Mouse (Mus musculus): ENCODE data around the gene Tnfaip2. TPM values are rescaled to one million over a fixed set of nuclear protein-coding genes. Genes with fewer than 3 reads are reported as not detected.

Tnfaip2 gene
- polyA plus RNA-seq, 1 experiment from 2014 or later = 4.6 TPM

DNA sequence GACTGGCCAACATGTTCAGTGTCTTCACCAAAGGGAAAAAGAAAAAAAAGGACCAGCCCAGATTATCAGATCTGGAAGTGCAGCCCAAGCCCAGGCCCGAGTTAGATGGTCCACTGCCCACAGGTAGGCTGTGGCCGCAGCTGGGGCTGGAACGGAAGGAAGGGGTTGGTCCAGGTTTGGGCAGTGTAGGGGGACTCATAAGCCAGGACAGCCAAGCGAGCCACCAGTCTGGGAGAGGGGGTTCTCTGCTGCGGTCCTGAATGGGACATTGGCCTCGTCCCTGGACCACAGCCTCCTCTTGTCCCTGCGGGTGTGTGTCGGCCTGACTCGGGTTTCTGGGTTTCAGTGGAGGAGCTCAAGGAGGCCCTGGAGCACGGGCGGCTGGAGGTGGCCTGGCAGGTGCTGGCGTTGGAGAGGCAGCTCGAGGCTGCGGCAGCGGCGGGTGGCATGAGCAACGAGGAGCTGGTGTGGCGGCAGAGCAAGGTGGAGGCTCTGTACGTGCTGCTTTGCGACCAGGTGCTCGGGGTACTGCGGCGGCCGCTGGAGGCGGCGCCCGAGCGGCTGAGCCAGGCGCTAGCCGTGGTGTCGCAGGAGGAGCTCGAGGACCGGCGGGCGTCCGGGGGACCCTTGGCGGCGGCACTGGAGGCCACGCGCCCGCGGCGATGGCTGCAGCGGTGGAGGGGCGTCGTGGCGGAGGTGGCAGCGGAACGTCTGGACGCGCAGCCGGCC lies 3.1 kb downstream of the Tnfaip2 start:
- peaks cover 82% of the 10 kb centered on the region for H3K27me3 ChIP-seq (ENCODE audit: control insufficient read depth, insufficient read depth, low read length)
- H3K9me3 ChIP-seq (replicated peaks; ENCODE audit: control insufficient read depth, low read length) = no peaks in the 10 kb centered on the region
- peak overlapping the region; percentile 43 for H3K4me2 ChIP-seq (ENCODE audit: low read depth, low read length)
- no peak for DNase-seq (ENCODE audit: low spot score)
- no peaks in the 10 kb centered on the region for H3K36me3 ChIP-seq (replicated peaks; ENCODE audit: control insufficient read depth, insufficient read depth, low read depth, low read length)
- H3K9ac ChIP-seq (replicated peaks; ENCODE audit: low read length) = peak overlapping the region; percentile 22
- peak overlapping the region; percentile 18 for H3K4me3 ChIP-seq (ENCODE audit: low read depth, low read length)
- no peak overlapping the region for H3K27ac ChIP-seq (replicated peaks; ENCODE audit: low read depth, low read length)
- H3K4me1 ChIP-seq (ENCODE audit: control insufficient read depth, insufficient read depth, low read length) = peaks cover 20% of the 10 kb centered on the region
- ATAC-seq (replicated peaks; ENCODE audit: insufficient number of reproducible peaks, low FRiP score, low TSS enrichment, low read depth) = no peak
- 3% methylated on average over 52 of the region's 52 CpGs for WGBS

DNA sequence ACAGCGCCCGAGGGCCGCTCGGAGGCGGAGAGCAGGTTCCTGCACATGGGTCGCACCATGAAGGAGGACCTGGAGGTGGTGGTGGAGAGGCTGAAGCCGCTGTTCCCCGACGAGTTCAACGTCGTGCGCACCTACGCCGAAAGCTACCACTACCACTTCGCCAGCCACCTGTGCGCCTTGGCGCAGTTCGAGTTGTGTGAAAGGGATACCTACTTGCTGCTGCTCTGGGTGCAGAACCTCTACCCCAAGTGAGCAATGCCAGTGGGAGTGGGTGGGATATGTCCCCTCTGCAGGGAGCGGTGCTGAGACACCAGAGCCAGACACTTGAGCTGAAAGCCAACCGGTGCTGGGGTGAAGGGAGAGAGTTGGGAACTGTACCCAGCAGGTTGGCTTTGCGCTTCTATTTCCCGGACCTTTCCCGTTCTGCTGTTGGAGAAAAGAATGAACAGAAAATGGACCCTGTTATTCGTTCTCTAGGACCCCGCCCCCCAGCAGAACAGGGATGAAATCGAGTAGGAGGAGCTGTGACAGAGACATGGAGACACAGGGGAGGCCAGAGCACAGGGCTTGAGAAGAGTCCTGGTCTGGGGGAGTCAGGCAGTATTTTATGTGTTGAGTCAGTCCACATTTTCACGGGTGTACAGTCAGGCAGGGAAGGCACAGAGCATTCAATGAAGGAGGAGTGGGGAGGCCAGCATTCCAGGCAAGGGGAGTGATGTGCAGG lies 3.8 kb downstream of the Tnfaip2 start:
- H3K4me2 ChIP-seq (ENCODE audit: low read depth, low read length) = peak overlapping the region; percentile 43
- peak overlapping the region; percentile 18 for H3K4me3 ChIP-seq (ENCODE audit: low read depth, low read length)
- peaks cover 21% of the 10 kb centered on the region for H3K4me1 ChIP-seq (ENCODE audit: control insufficient read depth, insufficient read depth, low read length)
- no peaks in the 10 kb centered on the region for H3K36me3 ChIP-seq (replicated peaks; ENCODE audit: control insufficient read depth, insufficient read depth, low read depth, low read length)
- H3K27ac ChIP-seq (replicated peaks; ENCODE audit: low read depth, low read length) = no peak overlapping the region
- WGBS = 4% methylated on average over 27 of the region's 27 CpGs
- DNase-seq (ENCODE audit: low spot score) (no peak), ATAC-seq (replicated peaks; ENCODE audit: insufficient number of reproducible peaks, low FRiP score, low TSS enrichment, low read depth) (no peak)
- peak overlapping the region; percentile 22; the same call in 1 of the 2 replicates for H3K9ac ChIP-seq (replicated peaks; ENCODE audit: low read length)
- H3K9me3 ChIP-seq (replicated peaks; ENCODE audit: control insufficient read depth, low read length) = no peaks in the 10 kb centered on the region
- H3K27me3 ChIP-seq (ENCODE audit: control insufficient read depth, insufficient read depth, low read length) = peaks cover 82% of the 10 kb centered on the region

DNA sequence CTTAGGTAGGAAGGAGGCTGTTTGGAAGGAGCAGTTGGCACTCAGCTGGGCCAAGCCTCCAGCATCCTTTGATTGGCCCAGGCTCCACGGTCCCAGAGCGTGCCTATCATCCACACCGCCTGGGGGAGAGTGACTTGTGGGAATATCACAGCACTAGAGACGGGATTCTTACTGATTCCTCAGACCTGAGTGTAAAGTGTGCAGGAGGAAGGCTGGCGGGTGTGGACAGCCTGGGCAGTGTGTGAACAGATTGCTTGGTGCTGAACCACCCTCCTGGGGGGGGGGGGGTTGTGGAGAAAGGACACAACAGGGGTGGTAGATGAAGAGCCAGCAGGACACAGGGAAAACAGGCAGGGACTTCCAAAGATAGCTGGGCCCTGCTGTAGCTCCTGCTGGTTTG lies 4.5 kb downstream of the Tnfaip2 start:
- no peak for ATAC-seq (replicated peaks; ENCODE audit: insufficient number of reproducible peaks, low FRiP score, low TSS enrichment, low read depth)
- Histone ChIP-seq H3K27me3 (ENCODE audit: control insufficient read depth, insufficient read depth, low read length) (peaks cover 80% of the 10 kb centered on the region), H3K9ac (replicated peaks; ENCODE audit: low read length) (no peak overlapping the region), H3K36me3 (replicated peaks; ENCODE audit: control insufficient read depth, insufficient read depth, low read depth, low read length) (no peaks in the 10 kb centered on the region), H3K4me1 (ENCODE audit: control insufficient read depth, insufficient read depth, low read length) (peaks cover 21% of the 10 kb centered on the region), H3K4me3 (ENCODE audit: low read depth, low read length) (no peak overlapping the region), H3K9me3 (replicated peaks; ENCODE audit: control insufficient read depth, low read length) (no peaks in the 10 kb centered on the region), H3K4me2 (ENCODE audit: low read depth, low read length) (no peak overlapping the region), H3K27ac (replicated peaks; ENCODE audit: low read depth, low read length) (no peak overlapping the region)
- no peak for DNase-seq (ENCODE audit: low spot score)
- WGBS = 18% methylated on average over 5 of the region's 5 CpGs

DNA sequence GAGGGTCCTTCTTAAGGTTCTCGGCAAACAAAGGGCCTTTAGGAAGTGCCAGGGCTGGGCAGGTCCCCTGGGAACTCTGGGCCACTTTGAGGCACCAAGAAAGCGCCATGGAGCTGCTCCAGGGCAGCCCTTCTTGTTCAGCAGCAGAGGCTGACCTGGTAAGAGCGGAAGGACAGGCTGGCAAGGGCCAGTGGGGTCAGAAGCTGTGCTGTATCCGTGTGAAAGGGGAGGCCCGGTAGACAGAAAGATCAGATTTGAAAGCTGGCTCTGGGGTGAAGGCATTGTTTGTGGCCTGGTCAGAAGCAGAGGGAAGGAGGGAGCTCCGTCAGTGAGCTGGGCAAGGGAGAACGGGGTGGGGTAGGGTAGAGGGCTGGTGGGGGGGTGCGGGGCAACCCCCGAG lies 5.1 kb downstream of the Tnfaip2 start:
- no peaks in the 10 kb centered on the region for H3K9me3 ChIP-seq (replicated peaks; ENCODE audit: control insufficient read depth, low read length)
- H3K4me3 ChIP-seq (ENCODE audit: low read depth, low read length) = no peak overlapping the region
- no peaks in the 10 kb centered on the region for H3K36me3 ChIP-seq (replicated peaks; ENCODE audit: control insufficient read depth, insufficient read depth, low read depth, low read length)
- H3K4me2 ChIP-seq (ENCODE audit: low read depth, low read length) = no peak overlapping the region
- 15% methylated on average over 9 of the region's 9 CpGs for WGBS
- DNase-seq (ENCODE audit: low spot score) (no peak), ATAC-seq (replicated peaks; ENCODE audit: insufficient number of reproducible peaks, low FRiP score, low TSS enrichment, low read depth) (no peak)
- peaks cover 74% of the 10 kb centered on the region for H3K27me3 ChIP-seq (ENCODE audit: control insufficient read depth, insufficient read depth, low read length)
- H3K27ac ChIP-seq (replicated peaks; ENCODE audit: low read depth, low read length) = no peak overlapping the region
- H3K4me1 ChIP-seq (ENCODE audit: control insufficient read depth, insufficient read depth, low read length) = peaks cover 16% of the 10 kb centered on the region
- H3K9ac ChIP-seq (replicated peaks; ENCODE audit: low read length) = no peak overlapping the region

DNA sequence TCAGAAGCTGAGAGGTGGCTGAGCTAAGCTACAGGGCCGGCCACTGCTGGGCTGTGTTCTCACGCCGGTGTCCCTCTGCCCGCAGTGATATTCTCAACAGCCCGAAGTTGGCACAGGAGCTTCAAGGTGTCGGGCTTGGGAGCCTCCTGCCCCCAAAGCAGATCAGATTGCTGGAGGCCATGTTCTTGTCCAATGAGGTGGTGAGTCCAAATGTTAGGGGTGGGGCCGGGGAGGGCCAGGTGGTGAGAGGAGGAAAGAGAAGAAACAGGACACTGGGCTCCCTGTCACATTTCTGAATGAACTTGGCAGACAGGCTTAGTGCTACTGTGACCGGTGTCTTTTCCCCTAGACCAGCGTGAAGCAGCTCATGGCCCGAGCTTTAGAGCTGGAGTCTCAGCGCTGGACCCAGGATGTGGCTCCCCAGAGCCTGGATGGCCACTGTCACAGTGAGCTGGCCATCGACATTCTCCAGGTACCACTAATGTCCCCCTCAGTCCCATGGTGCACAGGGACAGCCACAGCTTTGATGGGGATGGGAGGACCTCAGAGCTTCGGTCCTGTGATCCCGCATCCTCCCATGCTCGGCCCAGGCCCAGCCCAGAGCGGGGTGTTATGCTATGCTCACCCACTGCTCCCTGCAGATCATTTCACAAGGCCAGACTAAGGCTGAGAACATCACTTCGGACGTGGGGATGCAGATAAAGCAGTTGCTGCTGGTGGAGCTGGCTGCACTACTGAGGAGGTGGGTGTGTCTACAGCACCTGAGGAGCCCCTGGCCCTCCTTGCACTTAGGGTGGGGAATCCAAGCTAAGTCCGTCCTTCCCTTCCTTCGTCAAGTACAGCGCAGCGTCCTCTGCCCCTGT lies 5.9 kb downstream of the Tnfaip2 start:
- Histone ChIP-seq H3K9ac (replicated peaks; ENCODE audit: low read length) (no peak overlapping the region), H3K9me3 (replicated peaks; ENCODE audit: control insufficient read depth, low read length) (no peaks in the 10 kb centered on the region), H3K36me3 (replicated peaks; ENCODE audit: control insufficient read depth, insufficient read depth, low read depth, low read length) (no peaks in the 10 kb centered on the region), H3K4me1 (ENCODE audit: control insufficient read depth, insufficient read depth, low read length) (peaks cover 14% of the 10 kb centered on the region), H3K4me3 (ENCODE audit: low read depth, low read length) (no peak overlapping the region), H3K27me3 (ENCODE audit: control insufficient read depth, insufficient read depth, low read length) (peaks cover 69% of the 10 kb centered on the region), H3K27ac (replicated peaks; ENCODE audit: low read depth, low read length) (no peak overlapping the region), H3K4me2 (ENCODE audit: low read depth, low read length) (no peak overlapping the region)
- 0 out of 2 replicates have a peak, but pooled peaks have one; percentile 3 for ATAC-seq (replicated peaks; ENCODE audit: insufficient number of reproducible peaks, low FRiP score, low TSS enrichment, low read depth)
- DNase-seq (ENCODE audit: low spot score) = no peak
- 16% methylated on average over 22 of the region's 22 CpGs for WGBS

DNA sequence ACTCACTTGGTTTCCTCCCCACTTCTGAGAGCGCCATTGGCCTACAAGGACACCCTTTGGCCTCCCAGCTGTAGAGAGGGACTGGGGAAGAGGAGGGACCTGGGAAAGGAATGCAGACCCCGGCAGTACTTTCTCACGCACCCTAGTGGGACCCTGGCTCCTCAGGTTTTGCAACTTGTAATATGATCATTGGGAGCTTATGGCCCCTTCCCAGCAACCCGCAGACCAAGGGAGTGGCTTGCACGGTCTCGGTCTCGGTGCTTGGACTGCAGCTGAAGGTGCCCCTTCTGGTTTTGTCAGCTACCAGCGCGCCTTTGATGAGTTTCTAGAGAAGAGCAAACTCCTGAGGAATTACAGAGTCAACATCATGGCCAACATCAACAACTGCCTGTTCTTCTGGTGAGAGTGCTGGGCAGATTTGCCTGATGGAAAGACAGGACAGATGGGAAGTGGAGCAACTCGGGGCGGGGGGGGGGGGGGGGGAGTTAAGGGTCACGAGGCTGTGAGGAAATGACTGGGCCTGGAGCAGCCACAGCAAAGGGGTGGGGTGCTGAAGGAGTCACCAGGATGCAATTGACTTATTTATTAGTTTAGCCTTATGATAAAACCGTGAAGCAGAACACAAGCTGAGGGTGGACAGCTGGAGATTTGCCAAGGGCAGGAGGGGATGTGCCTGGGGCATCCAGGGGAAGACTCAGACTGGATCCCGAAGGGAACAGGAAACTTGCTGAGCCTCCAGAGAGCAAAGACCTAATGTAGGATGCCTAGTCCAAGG lies 6.8 kb downstream of the Tnfaip2 start:
- Histone ChIP-seq H3K9me3 (replicated peaks; ENCODE audit: control insufficient read depth, low read length) (no peaks in the 10 kb centered on the region), H3K27me3 (ENCODE audit: control insufficient read depth, insufficient read depth, low read length) (peaks cover 59% of the 10 kb centered on the region), H3K36me3 (replicated peaks; ENCODE audit: control insufficient read depth, insufficient read depth, low read depth, low read length) (no peaks in the 10 kb centered on the region), H3K4me3 (ENCODE audit: low read depth, low read length) (no peak overlapping the region), H3K4me1 (ENCODE audit: control insufficient read depth, insufficient read depth, low read length) (peaks cover 14% of the 10 kb centered on the region), H3K4me2 (ENCODE audit: low read depth, low read length) (no peak overlapping the region), H3K9ac (replicated peaks; ENCODE audit: low read length) (no peak overlapping the region), H3K27ac (replicated peaks; ENCODE audit: low read depth, low read length) (no peak overlapping the region)
- DNase-seq (ENCODE audit: low spot score) = peak; percentile 48
- ATAC-seq (replicated peaks; ENCODE audit: insufficient number of reproducible peaks, low FRiP score, low TSS enrichment, low read depth) = no peak
- WGBS = 13% methylated on average over 13 of the region's 14 CpGs

DNA sequence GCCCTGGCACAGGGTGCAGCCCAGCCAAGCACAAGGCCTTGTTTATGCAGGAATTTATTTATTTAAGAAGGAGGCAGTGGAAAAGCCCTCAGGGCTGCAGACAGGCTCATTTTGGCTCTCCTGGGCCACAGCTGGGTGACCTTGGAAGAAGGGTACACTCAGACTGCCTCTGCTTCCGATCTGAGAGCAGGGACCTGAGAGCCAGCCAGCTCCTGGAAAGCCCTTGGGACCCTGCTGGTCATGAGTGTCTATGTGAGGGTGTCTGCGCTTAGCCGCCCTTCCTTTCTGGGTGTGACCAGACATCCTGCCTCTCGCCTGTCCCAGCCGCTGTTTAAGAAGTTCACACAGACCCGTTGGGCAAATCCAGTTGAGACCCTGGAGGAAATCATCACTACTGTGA lies 8.1 kb downstream of the Tnfaip2 start:
- H3K4me3 ChIP-seq (ENCODE audit: low read depth, low read length) = no peak overlapping the region
- WGBS = 23% methylated on average over 6 of the region's 6 CpGs
- DNase-seq (ENCODE audit: low spot score) (no peak), ATAC-seq (replicated peaks; ENCODE audit: insufficient number of reproducible peaks, low FRiP score, low TSS enrichment, low read depth) (no peak)
- no peaks in the 10 kb centered on the region for H3K36me3 ChIP-seq (replicated peaks; ENCODE audit: control insufficient read depth, insufficient read depth, low read depth, low read length)
- no peak overlapping the region for H3K27ac ChIP-seq (replicated peaks; ENCODE audit: low read depth, low read length)
- peaks cover 14% of the 10 kb centered on the region for H3K4me1 ChIP-seq (ENCODE audit: control insufficient read depth, insufficient read depth, low read length)
- no peaks in the 10 kb centered on the region for H3K9me3 ChIP-seq (replicated peaks; ENCODE audit: control insufficient read depth, low read length)
- peaks cover 47% of the 10 kb centered on the region for H3K27me3 ChIP-seq (ENCODE audit: control insufficient read depth, insufficient read depth, low read length)
- no peak overlapping the region for H3K4me2 ChIP-seq (ENCODE audit: low read depth, low read length)
- no peak overlapping the region; the same call in 1 of the 2 replicates for H3K9ac ChIP-seq (replicated peaks; ENCODE audit: low read length)
